Mouse (Mus musculus): ENCODE data around the gene Sox5.

- TF ChIP-seq CTCF (IDR thresholded peaks at IDR 0.05; ENCODE audit: low read depth) = no peak
- TF ChIP-seq EP300 (IDR thresholded peaks at IDR 0.05; ENCODE audit: low read depth) = no peak
These were observed 242.2 kb downstream of the Sox5 start for GRCm38 (mm10) chr6:144539439-144540192.

All from heart, postnatal 0 days (tissue).